Mouse (Mus musculus) olfactory bulb, adult 2 months (tissue): ENCODE data around the gene Hsd17b12.

Source experiments
- CTCF ChIP-seq: fragments of 200-500 bp; IDR thresholded peaks from 2 replicates; pipeline ENCODE4 v1.5.1; 2012; ENCODE audit warnings: low read depth, mild to moderate bottlenecking, low read length, moderate library complexity; ENCODE audit not compliant: insufficient read depth
- POLR2A ChIP-seq: fragments of 200-500 bp; IDR thresholded peaks from 2 replicates; pipeline ENCODE4 v1.6.1; 2012; ENCODE audit warnings: mild to moderate bottlenecking, low read depth, low read length, moderate library complexity; ENCODE audit not compliant: insufficient read depth

- no peak for TF ChIP-seq CTCF
- TF ChIP-seq POLR2A = no peak
Observed at GRCm38 (mm10) chr2:94144520-94145145, 13.1 kb downstream of the Hsd17b12 start.
